Mouse (Mus musculus) heart, postnatal 0 days (tissue): ENCODE results near the gene Sesn1. TPM values are rescaled to one million over a fixed set of nuclear protein-coding genes. Genes with fewer than 3 reads are reported as not detected.

Experiments used
- ATAC-seq: fragments of 200-750 bp; cut with Nextera tagmentation; 2 replicates; pipeline ENCODE4 v1.8.0; 2017; ENCODE audit warnings: low read depth, moderate number of reproducible peaks, moderate library complexity; ENCODE audit not compliant: insufficient read depth
- DNase-seq: peaks from one replicate; pipeline ENCODE4 v3.0.0-alpha.2; 2016; ENCODE audit warnings: low spot score
- H3K27ac ChIP-seq: fragments of 300-500 bp; sonication (generic); 2 replicates; pipeline ENCODE4 v1.5.1; 2014; ENCODE audit warnings: low read depth, mild to moderate bottlenecking
- H3K27me3 ChIP-seq: fragments of 300-500 bp; sonication (generic); 2 replicates; pipeline ENCODE4 v1.6.1; 2014; ENCODE audit warnings: low read length, mixed read lengths; ENCODE audit not compliant: control insufficient read depth, insufficient read depth
- H3K36me3 ChIP-seq: fragments of 300-500 bp; sonication (generic); replicated peaks from 2 replicates; pipeline ENCODE4 v1.6.1; 2014; ENCODE audit warnings: low read length, mixed read lengths; ENCODE audit not compliant: control insufficient read depth, insufficient read depth
- H3K4me1 ChIP-seq: fragments of 300-500 bp; sonication (generic); 2 replicates; pipeline ENCODE4 v1.6.1; 2014; ENCODE audit warnings: antibody characterized with exemption; ENCODE audit not compliant: control insufficient read depth, insufficient read depth
- H3K4me2 ChIP-seq: fragments of 300-500 bp; sonication (generic); 2 replicates; pipeline ENCODE4 v1.6.1; 2014; ENCODE audit warnings: low read depth, mild to moderate bottlenecking, low read length, moderate library complexity
- H3K4me3 ChIP-seq: fragments of 300-500 bp; sonication (generic); 2 replicates; pipeline ENCODE4 v1.5.1; 2014; ENCODE audit warnings: low read depth, low read length
- H3K9ac ChIP-seq: fragments of 300-500 bp; sonication (generic); replicated peaks from 2 replicates; pipeline ENCODE4 v1.6.1; 2014; ENCODE audit warnings: low read depth, low read length, mixed read lengths
- H3K9me3 ChIP-seq: fragments of 300-500 bp; sonication (generic); replicated peaks from 2 replicates; pipeline ENCODE4 v1.6.1; 2016; ENCODE audit warnings: low read length; ENCODE audit not compliant: control insufficient read depth
- CTCF ChIP-seq: IDR thresholded peaks from 2 replicates; pipeline ENCODE4 v1.5.1; 2016; ENCODE audit warnings: antibody characterized with exemption, control low read depth, low read depth
- EP300 ChIP-seq: IDR thresholded peaks from 2 replicates; pipeline ENCODE4 v1.6.1; 2016; ENCODE audit warnings: antibody characterized with exemption, low read depth
- WGBS: fragments of 180-500 bp; shearing (Covaris S2); extraction: QIAGEN DNeasy Blood & Tissue Kit; methylation state at CpG from one replicate; pipeline ENCODE4 v1.1.7; 2014; 5-methylcytosine and 5-hydroxymethylcytosine counted together
- polyA plus RNA-seq: library from polyadenylated mRNA; unstranded; fragments of >200 nt; fragmentation: Nextera tagmentation; extraction: Ambion mirVana; gene quantifications from 2 replicates; pipeline ENCODE4 v1.2.1, GENCODE M21; 2015
- total RNA-seq: library from RNA; depleted of rRNA; stranded (reverse); fragments of >200 nt; gene quantifications from 2 replicates; pipeline ENCODE4 v1.2.3, GENCODE M21; 2014; ENCODE audit warnings: low replicate concordance

Gene Sesn1
- total and polyA plus RNA-seq, 2 experiments from 2014 or later, result 44.5 to 68.2 TPM

GRCm38 (mm10) chr10:41912290-41912994, 102.7 kb downstream of the Sesn1 start:
- Histone ChIP-seq H3K27ac (no peak overlapping the region), H3K4me2 (no peak overlapping the region), H3K9ac (no peak overlapping the region), H3K4me3 (no peak overlapping the region), H3K27me3 (no peaks in the 10 kb centered on the region), H3K36me3 (peaks cover 17% of the 10 kb centered on the region), H3K9me3 (no peaks in the 10 kb centered on the region), H3K4me1 (no peaks in the 10 kb centered on the region)
- WGBS, result 90% methylated on average over 8 of the region's 8 CpGs
- DNase-seq (no peak), ATAC-seq (no peak)
- TF ChIP-seq EP300, result no peak
- no peak for TF ChIP-seq CTCF

GRCm38 (mm10) chr10:41926726-41927125, 117.0 kb downstream of the Sesn1 start:
- ATAC-seq, result no peak
- H3K36me3 ChIP-seq, result no peaks in the 10 kb centered on the region
- no peaks in the 10 kb centered on the region for H3K27me3 ChIP-seq
- 81% methylated on average over 14 of the region's 14 CpGs for WGBS
- H3K4me1 ChIP-seq, result peaks cover 8% of the 10 kb centered on the region
- no peak overlapping the region for H3K9ac ChIP-seq
- H3K4me2 ChIP-seq, result no peak overlapping the region
- H3K27ac ChIP-seq, result no peak overlapping the region
- DNase-seq, result no peak
- TF ChIP-seq EP300 (no peak), CTCF (no peak)
- H3K9me3 ChIP-seq, result 0 out of 2 replicates have a peak, but pooled peaks cover 4% of the 10 kb centered on the region
- no peak overlapping the region for H3K4me3 ChIP-seq

DNA sequence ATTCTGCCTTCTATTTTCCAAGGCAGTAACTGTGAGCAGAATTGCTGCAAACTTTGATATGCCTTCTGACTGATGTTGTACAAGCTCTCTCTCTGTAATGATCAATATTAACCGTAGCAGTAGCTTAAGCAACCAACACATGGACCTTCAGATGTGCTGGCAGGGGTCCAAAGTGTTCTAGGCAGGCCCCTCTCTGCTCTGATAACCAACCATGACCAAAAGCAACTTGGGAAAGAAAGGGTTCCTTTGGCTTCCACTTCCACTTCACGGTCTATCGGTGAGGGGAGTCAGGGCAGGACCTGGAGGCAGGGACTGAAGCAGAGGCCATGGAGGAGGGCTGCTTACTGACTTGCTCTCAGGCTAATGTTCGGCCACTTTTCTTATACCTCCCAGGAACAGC, 121.2 kb downstream of the Sesn1 start:
- no peak overlapping the region for H3K9ac ChIP-seq
- H3K9me3 ChIP-seq, result no peaks in the 10 kb centered on the region
- H3K4me1 ChIP-seq, result peaks cover 35% of the 10 kb centered on the region
- no peaks in the 10 kb centered on the region for H3K27me3 ChIP-seq
- H3K27ac ChIP-seq, result no peak overlapping the region
- 37% methylated on average over 4 of the region's 4 CpGs for WGBS
- no peak for TF ChIP-seq CTCF
- TF ChIP-seq EP300, result no peak
- H3K4me2 ChIP-seq, result no peak overlapping the region
- DNase-seq (no peak), ATAC-seq (no peak)
- H3K36me3 ChIP-seq, result no peaks in the 10 kb centered on the region
- H3K4me3 ChIP-seq, result no peak overlapping the region

GRCm38 (mm10) chr10:41931962-41932361, 122.2 kb downstream of the Sesn1 start:
- DNase-seq, result no peak
- H3K9ac ChIP-seq, result no peak overlapping the region
- WGBS, result 58% methylated on average over 12 of the region's 12 CpGs

GRCm38 (mm10) chr10:41932943-41933342, 123.2 kb downstream of the Sesn1 start:
- DNase-seq, result no peak
- Histone ChIP-seq H3K27me3 (no peaks in the 10 kb centered on the region), H3K4me3 (no peak overlapping the region), H3K9me3 (no peaks in the 10 kb centered on the region), H3K27ac (peak overlapping the region; percentile 92), H3K36me3 (no peaks in the 10 kb centered on the region), H3K4me1 (peaks cover 54% of the 10 kb centered on the region), H3K4me2 (no peak overlapping the region), H3K9ac (no peak overlapping the region)
- WGBS, result 69% methylated on average over 5 of the region's 5 CpGs
- ATAC-seq, result no peak
- TF ChIP-seq EP300 (no peak), CTCF (no peak)

More at GRCm38 (mm10) chr10:41931962-41932361, 122.2 kb downstream of the Sesn1 start:
- Histone ChIP-seq H3K4me2 (no peak overlapping the region), H3K9me3 (no peaks in the 10 kb centered on the region), H3K27me3 (no peaks in the 10 kb centered on the region), H3K4me1 (peaks cover 45% of the 10 kb centered on the region), H3K27ac (peak overlapping the region; percentile 60; the same call in 1 of the 2 replicates), H3K4me3 (no peak overlapping the region), H3K36me3 (no peaks in the 10 kb centered on the region)
- no peak for ATAC-seq
- TF ChIP-seq CTCF (no peak), EP300 (no peak)

- DNase-seq, result no peak
- Histone ChIP-seq H3K9me3 (no peaks in the 10 kb centered on the region), H3K9ac (no peak overlapping the region), H3K4me3 (no peak overlapping the region), H3K27me3 (no peaks in the 10 kb centered on the region), H3K4me2 (no peak overlapping the region), H3K27ac (peak overlapping the region; percentile 92), H3K4me1 (peaks cover 58% of the 10 kb centered on the region), H3K36me3 (no peaks in the 10 kb centered on the region)
- WGBS, result 41% methylated on average over 6 of the region's 6 CpGs
- no peak for ATAC-seq
- peak; percentile 64 for TF ChIP-seq CTCF
- TF ChIP-seq EP300, result no peak
These were observed 123.8 kb downstream of the Sesn1 start for GRCm38 (mm10) chr10:41933536-41933935.
